Mouse (Mus musculus) brain, embryonic 14.5 days (tissue): ENCODE measurements at regions not wholly inside any gene's neighbourhood (a gene's known extent, or its start where the extent isn't known, plus 50 kb on each side); places are given as distances from the start of the nearest gene placed in this dataset.

Experiments
- CTCF ChIP-seq: fragments of 200-500 bp; IDR thresholded peaks from 2 replicates; pipeline ENCODE4 v1.5.1; 2012; ENCODE audit warnings: inconsistent platforms, mild to moderate bottlenecking, moderate library complexity, borderline replicate concordance; ENCODE audit not compliant: insufficient read depth, insufficient read length; ENCODE audit errors: extremely low read depth
- POLR2A ChIP-seq: fragments of 200-500 bp; IDR thresholded peaks from 2 replicates; pipeline ENCODE4 v1.6.1; 2012; ENCODE audit warnings: mild to moderate bottlenecking, inconsistent platforms, borderline replicate concordance; ENCODE audit not compliant: poor library complexity, insufficient read depth, insufficient read length, severe bottlenecking; ENCODE audit errors: extremely low read depth

- no peak for TF ChIP-seq CTCF
- no peak for TF ChIP-seq POLR2A
Observed at GRCm38 (mm10) chr2:39338832-39339649, 112.8 kb upstream of the Ppp6c start.
